Mouse (Mus musculus): ENCODE measurements around the gene Npy.

The Npy gene

GRCm38 (mm10) chr6:49856830-49857229, 34.3 kb downstream of the Npy start:
- Histone ChIP-seq H3K4me1 (replicated peaks; ENCODE audit: low read depth, low read length) (no peaks in the 10 kb centered on the region), H3K4me3 (replicated peaks; ENCODE audit: low read length) (no peak overlapping the region), H3K9me3 (ENCODE audit: low read length) (no peaks in the 10 kb centered on the region), H3K27me3 (ENCODE audit: insufficient read depth, low read length) (no peaks in the 10 kb centered on the region), H3K36me3 (ENCODE audit: insufficient read depth, low read length) (no peaks in the 10 kb centered on the region)
- no peak for TF ChIP-seq CTCF (conservative IDR thresholded peaks at IDR 0.05; ENCODE audit: low read length)
- no peak for TF ChIP-seq POU5F1 (IDR thresholded peaks at IDR 0.05; ENCODE audit: borderline replicate concordance, low read length)
- no peak for TF ChIP-seq NANOG (IDR thresholded peaks at IDR 0.05; ENCODE audit: borderline replicate concordance, low read length)

GRCm38 (mm10) chr6:49867571-49867970, 45.1 kb downstream of the Npy start:
- H3K36me3 ChIP-seq (ENCODE audit: insufficient read depth, low read length) = no peaks in the 10 kb centered on the region
- no peaks in the 10 kb centered on the region for H3K4me1 ChIP-seq (replicated peaks; ENCODE audit: low read depth, low read length)
- TF ChIP-seq NANOG (IDR thresholded peaks at IDR 0.05; ENCODE audit: borderline replicate concordance, low read length) = no peak
- TF ChIP-seq POU5F1 (IDR thresholded peaks at IDR 0.05; ENCODE audit: borderline replicate concordance, low read length) = no peak
- no peak for TF ChIP-seq CTCF (conservative IDR thresholded peaks at IDR 0.05; ENCODE audit: low read length)
- H3K4me3 ChIP-seq (replicated peaks; ENCODE audit: low read length) = no peak overlapping the region
- no peaks in the 10 kb centered on the region for H3K9me3 ChIP-seq (ENCODE audit: low read length)
- H3K27me3 ChIP-seq (ENCODE audit: insufficient read depth, low read length) = no peaks in the 10 kb centered on the region

- Histone ChIP-seq H3K4me3 (replicated peaks; ENCODE audit: low read length) (no peak overlapping the region), H3K9me3 (ENCODE audit: low read length) (no peaks in the 10 kb centered on the region), H3K4me1 (replicated peaks; ENCODE audit: low read depth, low read length) (no peaks in the 10 kb centered on the region), H3K36me3 (ENCODE audit: insufficient read depth, low read length) (no peaks in the 10 kb centered on the region), H3K27me3 (ENCODE audit: insufficient read depth, low read length) (no peaks in the 10 kb centered on the region)
- TF ChIP-seq NANOG (IDR thresholded peaks at IDR 0.05; ENCODE audit: borderline replicate concordance, low read length) (no peak), POU5F1 (IDR thresholded peaks at IDR 0.05; ENCODE audit: borderline replicate concordance, low read length) (no peak), CTCF (conservative IDR thresholded peaks at IDR 0.05; ENCODE audit: low read length) (no peak)
Measured at GRCm38 (mm10) chr6:49871071-49871470, 48.6 kb downstream of the Npy start.

- Histone ChIP-seq H3K9me3 (ENCODE audit: low read length) (no peaks in the 10 kb centered on the region), H3K4me3 (replicated peaks; ENCODE audit: low read length) (no peak overlapping the region), H3K36me3 (ENCODE audit: insufficient read depth, low read length) (no peaks in the 10 kb centered on the region), H3K27me3 (ENCODE audit: insufficient read depth, low read length) (no peaks in the 10 kb centered on the region), H3K4me1 (replicated peaks; ENCODE audit: low read depth, low read length) (no peaks in the 10 kb centered on the region)
- no peak for TF ChIP-seq CTCF (conservative IDR thresholded peaks at IDR 0.05; ENCODE audit: low read length)
- no peak for TF ChIP-seq NANOG (IDR thresholded peaks at IDR 0.05; ENCODE audit: borderline replicate concordance, low read length)
- no peak for TF ChIP-seq POU5F1 (IDR thresholded peaks at IDR 0.05; ENCODE audit: borderline replicate concordance, low read length)
Measured at GRCm38 (mm10) chr6:49873556-49873955, 51.0 kb downstream of the Npy start.

- no peaks in the 10 kb centered on the region for H3K4me1 ChIP-seq (replicated peaks; ENCODE audit: low read depth, low read length)
- H3K27me3 ChIP-seq (ENCODE audit: insufficient read depth, low read length) = no peaks in the 10 kb centered on the region
- H3K9me3 ChIP-seq (ENCODE audit: low read length) = no peaks in the 10 kb centered on the region
- TF ChIP-seq NANOG (IDR thresholded peaks at IDR 0.05; ENCODE audit: borderline replicate concordance, low read length) = no peak
- TF ChIP-seq POU5F1 (IDR thresholded peaks at IDR 0.05; ENCODE audit: borderline replicate concordance, low read length) = no peak
- no peak for TF ChIP-seq CTCF (conservative IDR thresholded peaks at IDR 0.05; ENCODE audit: low read length)
- H3K36me3 ChIP-seq (ENCODE audit: insufficient read depth, low read length) = no peaks in the 10 kb centered on the region
- no peak overlapping the region for H3K4me3 ChIP-seq (replicated peaks; ENCODE audit: low read length)
Measured at GRCm38 (mm10) chr6:49875160-49875559, 52.6 kb downstream of the Npy start.

GRCm38 (mm10) chr6:49875791-49876190, 53.3 kb downstream of the Npy start:
- H3K4me3 ChIP-seq (replicated peaks; ENCODE audit: low read length) = no peak overlapping the region
- H3K36me3 ChIP-seq (ENCODE audit: insufficient read depth, low read length) = no peaks in the 10 kb centered on the region
- no peaks in the 10 kb centered on the region for H3K4me1 ChIP-seq (replicated peaks; ENCODE audit: low read depth, low read length)
- TF ChIP-seq NANOG (IDR thresholded peaks at IDR 0.05; ENCODE audit: borderline replicate concordance, low read length) (no peak), POU5F1 (IDR thresholded peaks at IDR 0.05; ENCODE audit: borderline replicate concordance, low read length) (no peak), CTCF (conservative IDR thresholded peaks at IDR 0.05; ENCODE audit: low read length) (no peak)
- H3K27me3 ChIP-seq (ENCODE audit: insufficient read depth, low read length) = no peaks in the 10 kb centered on the region
- H3K9me3 ChIP-seq (ENCODE audit: low read length) = no peaks in the 10 kb centered on the region
